Mouse (Mus musculus) embryo, embryonic 10.5 days (tissue): Measurements from ENCODE around the gene Kalrn.
A peak's percentile ranks its signal among the peaks of the same experiment; 100 is the strongest.

Source experiments
- DNase-seq: peaks from one replicate; pipeline ENCODE4 v3.0.0-alpha.2; 2015; ENCODE audit warnings: low spot score

The Kalrn gene

GRCm38 (mm10) chr16:34430131-34430530 lies 143.2 kb downstream of the Kalrn start:
- no peak for DNase-seq

GRCm38 (mm10) chr16:34427654-34428053 lies 145.7 kb downstream of the Kalrn start:
- DNase-seq, result no peak

- DNase-seq, result peak; percentile 82
These were observed 151.9 kb downstream of the Kalrn start for GRCm38 (mm10) chr16:34421473-34421872.

- DNase-seq, result no peak
These were observed 155.4 kb downstream of the Kalrn start for GRCm38 (mm10) chr16:34417966-34418365.

GRCm38 (mm10) chr16:34417383-34417782 lies 155.9 kb downstream of the Kalrn start:
- no peak for DNase-seq

GRCm38 (mm10) chr16:34414581-34414980 lies 158.8 kb downstream of the Kalrn start:
- no peak for DNase-seq

GRCm38 (mm10) chr16:34413868-34414333 lies 159.4 kb downstream of the Kalrn start:
- DNase-seq, result no peak

- DNase-seq, result no peak
These were observed 166.3 kb downstream of the Kalrn start for GRCm38 (mm10) chr16:34407036-34407435.

GRCm38 (mm10) chr16:34405094-34405493 lies 168.2 kb downstream of the Kalrn start:
- DNase-seq, result no peak

GRCm38 (mm10) chr16:34401216-34401615 lies 172.1 kb downstream of the Kalrn start:
- no peak for DNase-seq

- peak; percentile 78 for DNase-seq
These were observed 173.1 kb downstream of the Kalrn start for GRCm38 (mm10) chr16:34400102-34400728.

- DNase-seq, result no peak
These were observed 178.0 kb downstream of the Kalrn start for GRCm38 (mm10) chr16:34395221-34395811.

GRCm38 (mm10) chr16:34389520-34390271 lies 183.6 kb downstream of the Kalrn start:
- peak; percentile 55 for DNase-seq

- no peak for DNase-seq
These were observed 184.5 kb downstream of the Kalrn start for GRCm38 (mm10) chr16:34388871-34389270.

- DNase-seq, result no peak
These were observed 188.3 kb downstream of the Kalrn start for GRCm38 (mm10) chr16:34385065-34385464.

GRCm38 (mm10) chr16:34382992-34383391 lies 190.3 kb downstream of the Kalrn start:
- DNase-seq, result no peak

GRCm38 (mm10) chr16:34376166-34376857 lies 197.0 kb downstream of the Kalrn start:
- DNase-seq, result no peak

GRCm38 (mm10) chr16:34373519-34373918 lies 199.8 kb downstream of the Kalrn start:
- DNase-seq, result peak; percentile 29

- no peak for DNase-seq
These were observed 201.1 kb downstream of the Kalrn start for GRCm38 (mm10) chr16:34372103-34372741.

- no peak for DNase-seq
These were observed 214.1 kb downstream of the Kalrn start for GRCm38 (mm10) chr16:34359206-34359605.

GRCm38 (mm10) chr16:34355547-34355946 lies 217.8 kb downstream of the Kalrn start:
- DNase-seq, result no peak

GRCm38 (mm10) chr16:34354042-34354441 lies 219.3 kb downstream of the Kalrn start:
- no peak for DNase-seq
